Mouse (Mus musculus): ENCODE data around the gene Prrt1. TPM values are rescaled to one million over a fixed set of nuclear protein-coding genes. Genes with fewer than 3 reads are reported as not detected.

The Prrt1 gene
- polyA plus RNA-seq, 1 experiment = not detected

DNA sequence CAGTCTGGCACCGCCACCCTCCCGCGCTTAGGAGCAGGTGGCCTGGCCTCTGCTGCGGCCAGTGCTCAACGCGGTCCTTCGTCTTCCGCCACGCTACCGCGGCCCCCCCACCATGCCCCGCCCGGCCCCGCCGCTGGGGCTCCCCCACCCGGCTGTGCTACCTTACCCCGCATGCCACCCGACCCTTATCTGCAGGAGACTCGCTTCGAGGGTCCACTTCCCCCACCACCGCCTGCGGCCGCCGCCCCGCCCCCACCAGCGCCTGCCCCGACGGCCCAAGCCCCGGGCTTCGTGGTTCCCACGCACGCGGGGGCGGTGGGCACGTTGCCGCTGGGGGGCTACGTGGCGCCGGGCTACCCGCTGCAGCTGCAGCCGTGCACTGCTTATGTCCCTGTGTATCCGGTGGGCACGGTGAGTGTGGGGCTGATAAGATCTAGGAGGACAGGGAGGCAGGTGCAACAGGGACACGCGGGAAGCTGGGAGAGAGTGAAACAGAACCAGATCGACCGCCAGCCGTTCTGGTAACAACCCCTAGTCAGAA lies 1.5 kb downstream of the Prrt1 start:
- 3% methylated on average over 48 of the region's 48 CpGs for WGBS

DNA sequence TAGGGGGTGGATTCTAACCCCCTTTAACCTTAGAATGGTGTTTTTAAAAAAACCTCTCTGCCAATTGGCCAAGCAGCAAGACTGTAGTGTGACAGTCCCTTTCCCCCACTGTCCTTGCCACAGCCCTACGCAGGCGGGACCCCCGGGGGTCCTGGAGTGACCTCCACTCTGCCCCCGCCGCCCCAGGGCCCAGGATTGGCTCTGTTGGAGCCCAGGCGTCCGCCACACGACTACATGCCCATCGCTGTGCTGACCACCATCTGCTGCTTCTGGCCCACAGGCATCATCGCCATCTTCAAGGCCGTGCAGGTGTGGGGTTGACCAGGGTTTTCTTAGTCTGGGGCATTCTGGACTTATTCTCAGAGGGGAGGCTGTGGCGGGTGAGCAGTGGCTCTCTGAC lies 2.3 kb downstream of the Prrt1 start:
- Histone ChIP-seq H3K4me1 (ENCODE audit: control insufficient read depth, insufficient read depth, low read length) (peaks cover 31% of the 10 kb centered on the region), H3K4me3 (ENCODE audit: insufficient read depth, low read depth, low read length) (peak overlapping the region; percentile 89), H3K27ac (ENCODE audit: insufficient read depth, low read depth, low read length) (peak overlapping the region; percentile 62)
- no peak for TF ChIP-seq POLR2A (IDR thresholded peaks at IDR 0.05; ENCODE audit: insufficient read depth, low read depth, low read length)
- no peak for TF ChIP-seq CTCF (IDR thresholded peaks at IDR 0.05; ENCODE audit: insufficient read depth, low read depth, low read length)
- WGBS = 13% methylated on average over 12 of the region's 12 CpGs

More for the DNA sequence above, 1.5 kb downstream of the Prrt1 start:
- peak overlapping the region; percentile 62; the same call in 1 of the 2 replicates for H3K27ac ChIP-seq (ENCODE audit: insufficient read depth, low read depth, low read length)
- TF ChIP-seq CTCF (IDR thresholded peaks at IDR 0.05; ENCODE audit: insufficient read depth, low read depth, low read length) = no peak
- TF ChIP-seq POLR2A (IDR thresholded peaks at IDR 0.05; ENCODE audit: insufficient read depth, low read depth, low read length) = no peak
- peaks cover 39% of the 10 kb centered on the region for H3K4me1 ChIP-seq (ENCODE audit: control insufficient read depth, insufficient read depth, low read length)
- peak overlapping the region; percentile 89 for H3K4me3 ChIP-seq (ENCODE audit: insufficient read depth, low read depth, low read length)

DNA sequence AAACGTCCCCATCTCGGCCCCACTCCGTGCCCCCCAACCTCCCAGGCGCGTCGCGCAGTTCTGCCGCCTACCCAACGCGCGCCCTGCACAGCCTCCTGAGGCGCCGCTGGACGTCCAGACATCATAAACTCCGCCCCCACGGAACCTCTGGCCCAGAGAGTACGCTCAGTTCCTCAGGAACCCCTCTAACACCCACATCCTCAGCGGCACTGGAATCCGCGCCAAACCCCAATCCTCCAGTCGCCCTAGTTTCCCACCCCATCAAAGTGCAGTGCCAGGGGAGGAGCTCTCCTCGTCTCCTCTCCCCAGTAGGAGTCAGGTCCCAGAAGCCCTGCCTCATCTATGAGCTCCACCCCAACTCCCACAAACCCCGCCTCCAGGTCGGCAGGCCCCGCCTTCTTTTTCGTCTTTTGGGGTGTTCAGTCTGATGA lies 2.9 kb downstream of the Prrt1 start:
- TF ChIP-seq CTCF (IDR thresholded peaks at IDR 0.05; ENCODE audit: insufficient read depth, low read depth, low read length) (no peak), POLR2A (IDR thresholded peaks at IDR 0.05; ENCODE audit: insufficient read depth, low read depth, low read length) (peak; percentile 62)
- H3K4me3 ChIP-seq (ENCODE audit: insufficient read depth, low read depth, low read length) = peak overlapping the region; percentile 89
- peaks cover 30% of the 10 kb centered on the region for H3K4me1 ChIP-seq (ENCODE audit: control insufficient read depth, insufficient read depth, low read length)
- H3K27ac ChIP-seq (ENCODE audit: insufficient read depth, low read depth, low read length) = peak overlapping the region; percentile 52
- 2% methylated on average over 26 of the region's 26 CpGs for WGBS

DNA sequence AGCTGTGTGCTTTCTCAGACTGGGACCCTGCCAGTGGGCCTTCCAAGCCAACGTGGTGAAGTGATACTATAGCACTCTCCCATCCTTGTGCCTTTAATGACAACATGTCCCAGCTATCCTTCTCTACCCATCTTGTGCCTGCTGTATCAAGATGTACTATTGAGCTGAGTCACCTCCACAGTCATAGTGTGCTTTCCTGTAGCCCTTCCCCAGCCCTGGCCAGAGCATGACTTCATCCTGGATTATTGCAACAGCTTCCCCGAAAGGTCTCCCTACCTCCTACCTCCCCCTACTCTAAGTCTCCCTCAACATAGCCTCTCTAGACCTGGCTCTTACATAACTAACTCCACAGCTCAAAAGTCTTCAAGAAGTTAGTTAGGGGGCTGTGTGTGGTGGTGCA lies 6.3 kb downstream of the Prrt1 start:
- no peak overlapping the region for H3K4me3 ChIP-seq (ENCODE audit: insufficient read depth, low read depth, low read length)
- peaks cover 23% of the 10 kb centered on the region for H3K4me1 ChIP-seq (ENCODE audit: control insufficient read depth, insufficient read depth, low read length)
- WGBS = 79% methylated on average over 2 of the region's 2 CpGs
- H3K27ac ChIP-seq (ENCODE audit: insufficient read depth, low read depth, low read length) = no peak overlapping the region
- no peak for TF ChIP-seq POLR2A (IDR thresholded peaks at IDR 0.05; ENCODE audit: insufficient read depth, low read depth, low read length)
- TF ChIP-seq CTCF (IDR thresholded peaks at IDR 0.05; ENCODE audit: insufficient read depth, low read depth, low read length) = no peak

DNA sequence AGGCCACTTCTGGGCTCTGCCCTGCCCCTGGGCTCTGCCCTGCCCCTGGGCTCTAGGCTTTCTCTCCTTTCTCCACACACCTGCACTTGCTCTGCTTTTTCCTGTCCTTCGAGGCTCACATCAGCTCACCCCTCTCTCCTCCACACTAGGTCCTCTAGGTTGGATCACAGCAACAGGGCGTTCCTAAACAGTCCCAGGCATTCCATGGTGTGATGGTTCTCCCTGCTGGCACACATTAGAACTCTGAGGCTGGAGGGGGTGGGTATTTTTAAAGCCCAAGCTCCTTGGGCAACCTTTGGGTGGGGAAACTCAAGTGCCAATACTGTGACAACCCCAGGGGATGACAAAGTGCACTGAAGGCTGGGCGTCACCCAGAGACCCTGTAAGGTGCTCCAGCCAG lies 8.1 kb downstream of the Prrt1 start:
- Histone ChIP-seq H3K4me1 (ENCODE audit: control insufficient read depth, insufficient read depth, low read length) (peaks cover 14% of the 10 kb centered on the region), H3K4me3 (ENCODE audit: insufficient read depth, low read depth, low read length) (no peak overlapping the region), H3K27ac (ENCODE audit: insufficient read depth, low read depth, low read length) (no peak overlapping the region)
- WGBS = 62% methylated on average over 3 of the region's 3 CpGs
- no peak for TF ChIP-seq CTCF (IDR thresholded peaks at IDR 0.05; ENCODE audit: insufficient read depth, low read depth, low read length)

DNA sequence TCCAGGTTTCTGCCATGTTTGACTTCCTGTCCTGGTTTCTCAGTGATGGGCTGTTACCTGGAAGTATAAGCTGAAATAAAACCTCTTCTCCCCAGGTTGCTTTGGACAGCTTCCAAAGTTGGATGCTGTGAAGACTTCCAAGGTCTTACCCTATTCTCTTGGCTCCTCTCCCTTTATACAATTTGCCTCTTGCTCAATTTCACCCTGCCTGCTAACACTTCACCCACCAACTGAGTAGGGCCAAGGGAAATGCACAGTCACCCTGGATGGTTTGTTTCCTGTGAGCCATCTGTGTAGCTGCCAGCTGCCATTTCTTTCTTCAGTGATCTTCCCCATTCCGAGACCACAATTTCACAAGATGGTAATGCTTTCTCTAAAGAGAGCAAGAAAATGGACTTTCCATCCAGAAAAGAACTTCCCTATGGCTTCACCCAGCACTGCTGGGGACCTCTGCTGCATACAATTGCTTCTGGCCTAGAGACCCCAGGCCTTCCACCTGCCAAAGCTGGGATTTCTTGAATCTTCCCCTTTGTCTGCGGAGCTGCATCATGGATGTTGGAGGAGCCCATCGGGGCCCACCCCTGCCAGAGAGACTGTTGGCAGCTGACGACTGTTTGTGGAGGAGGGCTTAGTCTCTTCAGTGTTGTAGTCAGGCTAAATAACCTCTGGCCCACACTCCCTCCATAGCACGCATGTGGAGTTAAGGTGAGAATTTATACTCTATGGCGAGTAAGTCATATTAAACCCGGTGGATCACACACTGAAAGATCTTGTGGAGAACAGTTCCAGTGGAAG lies 10.3 kb downstream of the Prrt1 start:
- H3K4me1 ChIP-seq (ENCODE audit: control insufficient read depth, insufficient read depth, low read length) = peaks cover 7% of the 10 kb centered on the region
- 83% methylated on average over 7 of the region's 7 CpGs for WGBS
- TF ChIP-seq CTCF (IDR thresholded peaks at IDR 0.05; ENCODE audit: insufficient read depth, low read depth, low read length) = no peak
- no peak for TF ChIP-seq POLR2A (IDR thresholded peaks at IDR 0.05; ENCODE audit: insufficient read depth, low read depth, low read length)
- H3K27ac ChIP-seq (ENCODE audit: insufficient read depth, low read depth, low read length) = no peak overlapping the region
- no peak overlapping the region for H3K4me3 ChIP-seq (ENCODE audit: insufficient read depth, low read depth, low read length)

DNA sequence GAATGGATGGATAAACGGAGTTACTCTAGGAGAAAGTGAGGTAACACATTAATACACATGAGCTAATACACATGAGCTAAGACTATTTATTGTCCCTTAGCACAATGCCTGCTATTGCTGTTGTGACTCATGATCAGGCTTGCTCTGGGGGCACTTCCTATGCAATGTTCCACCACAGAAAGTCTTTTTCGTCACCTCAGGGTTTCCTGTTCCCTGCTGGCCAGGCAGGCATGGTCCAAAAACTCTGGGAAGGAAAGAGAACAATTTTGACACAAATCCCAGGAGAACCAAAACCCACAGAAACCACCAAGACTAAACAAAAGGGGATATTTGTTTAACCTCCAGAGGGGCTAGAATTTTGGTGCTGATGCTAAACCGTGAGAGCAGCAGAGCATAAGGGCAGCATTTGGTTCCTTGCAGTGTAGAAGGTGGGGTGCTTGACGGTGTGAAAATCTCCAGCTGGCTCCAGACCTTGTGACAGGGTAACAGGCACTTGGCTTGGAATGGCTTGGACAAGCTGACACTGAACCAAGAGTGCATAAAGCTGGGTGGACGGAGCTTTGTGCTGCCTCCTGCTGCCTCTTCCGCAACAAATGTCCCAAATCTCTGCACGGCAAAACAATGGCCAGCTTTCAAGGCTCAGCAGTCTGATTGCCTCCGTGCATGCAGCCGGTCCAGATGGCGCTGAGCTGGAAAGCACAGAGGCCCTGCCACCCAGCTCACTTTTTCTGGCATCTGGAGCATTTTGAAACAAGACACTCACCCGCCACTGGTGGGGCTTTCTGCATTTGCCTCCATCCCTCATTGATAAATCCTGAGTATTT lies 11.7 kb downstream of the Prrt1 start:
- TF ChIP-seq POLR2A (IDR thresholded peaks at IDR 0.05; ENCODE audit: insufficient read depth, low read depth, low read length) = no peak
- no peak for TF ChIP-seq CTCF (IDR thresholded peaks at IDR 0.05; ENCODE audit: insufficient read depth, low read depth, low read length)
- H3K4me3 ChIP-seq (ENCODE audit: insufficient read depth, low read depth, low read length) = no peak overlapping the region
- 16% methylated on average over 11 of the region's 11 CpGs for WGBS
- H3K4me1 ChIP-seq (ENCODE audit: control insufficient read depth, insufficient read depth, low read length) = peaks cover 16% of the 10 kb centered on the region
- H3K27ac ChIP-seq (ENCODE audit: insufficient read depth, low read depth, low read length) = peak overlapping the region; percentile 45

DNA sequence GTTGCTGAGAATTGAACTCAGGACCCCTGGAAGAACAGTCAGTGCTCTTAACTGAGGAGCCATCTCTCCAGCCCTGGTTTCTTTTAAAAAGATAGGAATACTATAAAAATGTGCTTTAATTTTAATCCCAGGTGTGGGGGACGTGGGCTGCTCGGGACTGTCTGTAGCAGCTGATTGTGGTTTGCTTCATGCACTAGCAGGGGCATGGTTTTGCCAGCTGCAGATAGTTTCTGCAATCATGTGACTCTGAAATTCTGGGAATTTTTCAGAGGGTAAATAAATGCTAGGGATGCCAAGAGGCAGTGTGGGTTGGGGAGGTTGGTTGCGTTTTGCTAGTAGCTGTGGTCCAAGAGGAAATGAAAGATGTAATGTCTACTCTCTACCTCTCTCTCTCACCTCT lies 12.6 kb downstream of the Prrt1 start:
- Histone ChIP-seq H3K4me3 (ENCODE audit: insufficient read depth, low read depth, low read length) (no peak overlapping the region), H3K4me1 (ENCODE audit: control insufficient read depth, insufficient read depth, low read length) (peaks cover 22% of the 10 kb centered on the region), H3K27ac (ENCODE audit: insufficient read depth, low read depth, low read length) (no peak overlapping the region)
- TF ChIP-seq POLR2A (IDR thresholded peaks at IDR 0.05; ENCODE audit: insufficient read depth, low read depth, low read length) = no peak
- no peak for TF ChIP-seq CTCF (IDR thresholded peaks at IDR 0.05; ENCODE audit: insufficient read depth, low read depth, low read length)
- 57% methylated on average over 3 of the region's 3 CpGs for WGBS

DNA sequence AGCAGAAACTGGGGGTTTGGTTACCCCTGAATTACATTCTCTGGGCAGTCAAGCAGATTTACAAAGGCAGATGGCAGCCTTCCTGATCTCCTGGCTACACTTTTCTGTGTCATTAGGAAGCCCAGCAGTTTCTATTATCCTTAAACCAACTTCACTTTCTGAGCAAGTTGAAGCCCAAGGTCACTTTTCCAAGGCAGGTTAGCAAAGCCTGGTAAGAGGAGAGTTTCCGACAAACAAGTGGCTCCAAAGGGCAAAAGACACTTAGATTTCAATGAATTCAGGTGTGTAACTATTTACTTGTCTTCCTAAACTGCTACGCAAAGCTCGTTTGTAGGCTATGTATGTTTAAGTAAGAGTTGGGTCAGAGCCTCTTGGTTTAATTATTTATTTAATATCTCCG lies 14.0 kb downstream of the Prrt1 start:
- H3K4me1 ChIP-seq (ENCODE audit: control insufficient read depth, insufficient read depth, low read length) = peaks cover 29% of the 10 kb centered on the region
- H3K27ac ChIP-seq (ENCODE audit: insufficient read depth, low read depth, low read length) = no peak overlapping the region
- TF ChIP-seq CTCF (IDR thresholded peaks at IDR 0.05; ENCODE audit: insufficient read depth, low read depth, low read length) (no peak), POLR2A (IDR thresholded peaks at IDR 0.05; ENCODE audit: insufficient read depth, low read depth, low read length) (no peak)
- WGBS = 92% methylated on average over 4 of the region's 4 CpGs
- no peak overlapping the region for H3K4me3 ChIP-seq (ENCODE audit: insufficient read depth, low read depth, low read length)

Data from olfactory bulb, adult 2 months (tissue).